Mouse (Mus musculus): ENCODE data around the gene Ppard. TPM values are rescaled to one million over a fixed set of nuclear protein-coding genes. Genes with fewer than 3 reads are reported as not detected.
A peak's percentile ranks its signal among the peaks of the same experiment; 100 is the strongest.

The Ppard gene
- total and polyA plus RNA-seq, 3 experiments, result 39.3 to 65.5 (median 60.3) TPM

DNA sequence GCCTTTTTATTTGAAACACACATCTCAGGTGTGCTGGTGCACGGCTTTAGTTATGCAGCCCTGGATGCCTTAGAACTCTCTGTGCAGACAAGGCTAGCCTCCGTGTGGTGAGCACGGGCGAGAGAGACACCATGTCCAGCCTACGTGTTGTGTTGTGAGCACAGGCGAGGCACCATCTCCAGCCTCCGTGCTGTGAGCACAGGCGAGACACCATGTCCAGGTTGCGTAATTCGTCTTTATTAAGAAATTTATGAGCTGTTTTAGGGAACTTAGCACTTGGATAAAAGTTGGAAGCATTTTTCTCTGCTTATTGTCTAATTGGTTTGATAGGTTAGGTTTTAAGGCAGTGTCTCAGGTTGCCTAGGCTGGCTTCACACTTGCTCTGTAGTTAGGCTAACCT lies 50.7 kb downstream of the Ppard start:
- DNase-seq, result no peak

GRCm38 (mm10) chr17:28286133-28286532 lies 53.6 kb downstream of the Ppard start:
- DNase-seq, result no peak

DNA sequence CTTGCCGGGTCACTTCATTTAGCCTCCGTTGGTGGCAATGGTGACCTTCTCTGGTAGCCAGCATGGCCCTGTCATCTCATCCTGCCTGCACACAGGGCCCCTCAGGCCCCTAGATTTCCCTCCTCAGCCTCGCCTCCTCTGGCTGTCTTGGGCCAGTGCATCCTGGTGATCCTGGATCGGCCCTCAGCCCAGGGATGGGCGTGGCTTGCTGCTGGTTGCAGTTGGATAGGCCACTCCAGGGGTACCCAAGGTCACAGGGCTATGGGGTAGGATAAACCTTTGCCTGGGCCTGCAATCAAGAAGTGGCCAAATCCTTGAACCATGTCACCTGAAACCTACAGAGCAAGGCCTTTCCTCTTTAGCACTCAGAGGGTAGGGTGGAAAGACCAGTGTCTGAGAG lies 54.5 kb downstream of the Ppard start:
- DNase-seq, result no peak

DNA sequence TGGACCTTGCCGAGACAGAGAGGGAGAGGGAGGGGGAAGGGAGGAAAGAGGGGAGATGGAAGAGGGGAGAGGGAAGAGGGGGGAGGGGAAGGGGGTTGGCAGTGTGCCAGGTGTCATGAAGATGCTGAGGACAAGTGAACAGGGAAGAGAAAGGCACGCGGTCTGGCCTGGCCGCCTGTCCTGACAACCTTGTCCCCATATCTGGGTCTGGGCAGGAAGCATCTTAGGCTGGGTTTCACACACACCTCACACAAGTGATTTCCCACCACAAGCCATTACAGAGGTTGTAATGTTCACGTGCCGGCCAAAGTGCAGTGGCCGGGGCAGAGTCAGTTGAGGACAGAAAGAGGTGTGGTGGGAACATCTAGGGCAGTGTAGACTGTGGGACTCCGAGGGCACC lies 55.1 kb downstream of the Ppard start:
- no peak for DNase-seq

GRCm38 (mm10) chr17:28287980-28288379 lies 55.5 kb downstream of the Ppard start:
- DNase-seq, result no peak

DNA sequence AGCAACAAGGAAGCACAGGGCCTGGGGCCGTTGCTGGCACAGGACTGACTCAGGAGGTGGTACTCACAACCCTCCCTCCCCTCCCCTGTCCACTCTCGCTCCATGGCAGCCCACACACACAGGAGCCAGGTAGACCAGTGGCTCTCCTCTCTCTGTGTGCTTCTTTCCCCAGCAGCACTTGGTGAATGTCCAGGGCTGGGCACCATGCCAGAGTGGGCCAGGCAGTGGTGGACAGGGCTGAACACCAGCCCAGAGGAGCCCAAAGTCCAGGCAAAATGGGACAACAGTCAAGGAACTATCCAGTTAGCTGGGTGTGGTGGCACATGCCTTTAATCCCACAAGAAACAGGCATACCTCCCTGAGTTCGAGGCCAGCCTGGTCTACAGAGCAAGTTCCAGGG lies 57.8 kb downstream of the Ppard start:
- peak; percentile 92 for DNase-seq

DNA sequence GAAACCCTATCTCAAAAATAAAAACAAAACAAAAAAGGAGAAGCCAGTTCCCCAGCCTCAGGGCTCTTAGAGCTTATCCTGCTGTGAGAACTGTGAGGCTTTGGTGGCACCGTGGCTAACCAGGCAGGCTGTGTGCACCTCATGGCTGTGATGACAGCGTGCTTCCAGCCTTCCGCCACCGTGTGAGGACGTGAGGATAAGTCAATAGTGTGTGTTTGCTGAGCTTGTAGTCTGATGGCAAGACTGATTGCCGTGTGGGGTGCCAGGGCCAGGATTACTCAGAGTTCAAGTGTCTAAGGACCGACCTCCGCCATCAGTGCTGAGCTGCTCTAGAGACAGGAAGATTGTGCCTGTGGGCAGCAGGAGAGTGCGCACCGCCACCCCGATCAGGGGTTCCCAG lies 58.2 kb downstream of the Ppard start:
- peak; percentile 52 for DNase-seq

DNA sequence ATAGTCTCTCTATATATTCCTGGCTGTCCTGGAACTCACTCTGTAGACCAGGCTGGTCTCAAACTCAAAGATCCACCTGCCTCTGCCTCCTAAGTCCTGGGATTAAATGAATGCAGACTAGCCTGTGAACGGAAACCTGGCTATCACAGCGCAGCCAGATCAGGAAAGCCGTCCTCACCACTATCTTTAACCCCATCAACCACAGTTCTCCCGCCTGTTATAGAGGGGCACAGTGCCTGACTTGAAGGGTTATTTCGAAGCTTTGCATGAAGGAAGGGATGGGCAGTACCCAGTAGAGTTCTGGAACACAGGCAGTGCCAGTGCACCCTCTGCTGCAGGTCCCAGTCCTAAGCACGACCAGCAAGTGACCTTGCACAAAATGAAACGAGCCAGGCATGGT lies 58.8 kb downstream of the Ppard start:
- DNase-seq, result no peak

- no peak for DNase-seq
These were observed 61.2 kb downstream of the Ppard start for GRCm38 (mm10) chr17:28293716-28294115.

DNA sequence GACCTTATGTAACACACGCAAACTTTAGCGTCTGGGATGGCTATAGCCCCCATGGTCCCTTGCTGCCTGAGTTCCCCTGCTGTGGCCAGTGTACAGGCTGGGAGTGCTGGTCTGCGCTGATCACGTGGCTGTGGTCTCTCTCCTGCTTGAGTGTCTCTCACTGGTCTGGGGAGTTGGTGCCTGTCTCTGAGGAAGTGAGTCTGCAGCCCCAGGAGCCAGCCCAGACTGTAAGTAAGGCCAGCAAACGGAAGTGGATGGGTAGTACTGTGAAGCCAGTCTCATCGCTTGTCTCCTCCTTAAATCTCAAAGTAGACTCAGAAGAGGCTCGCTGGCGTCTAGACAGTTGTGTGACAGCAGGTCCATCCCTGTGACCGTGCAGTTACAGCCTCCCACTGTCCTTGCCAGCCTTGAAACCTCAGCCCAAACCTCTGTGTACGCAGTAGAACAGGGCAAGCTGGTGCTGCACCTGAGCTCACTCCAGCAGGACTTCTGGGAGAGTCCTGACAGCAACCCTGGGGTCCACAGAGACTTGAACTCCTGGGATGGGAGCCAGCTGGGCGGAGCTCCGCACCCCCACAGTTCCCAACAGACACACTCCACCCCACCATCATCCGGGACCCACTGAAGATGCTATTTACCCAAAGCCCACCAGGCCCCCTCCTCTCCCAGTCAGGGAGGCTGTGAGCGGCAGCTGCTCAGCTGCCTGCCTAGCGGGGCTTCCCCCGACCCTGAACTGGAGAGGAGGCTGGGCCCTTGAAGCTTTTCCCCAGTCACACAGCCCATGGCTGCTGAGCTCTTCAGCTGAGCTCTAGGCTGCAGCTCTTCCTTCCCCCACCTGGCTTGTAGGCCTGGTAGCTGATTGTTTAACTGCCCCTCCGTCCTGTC lies 62.2 kb downstream of the Ppard start:
- no peak for DNase-seq

DNA sequence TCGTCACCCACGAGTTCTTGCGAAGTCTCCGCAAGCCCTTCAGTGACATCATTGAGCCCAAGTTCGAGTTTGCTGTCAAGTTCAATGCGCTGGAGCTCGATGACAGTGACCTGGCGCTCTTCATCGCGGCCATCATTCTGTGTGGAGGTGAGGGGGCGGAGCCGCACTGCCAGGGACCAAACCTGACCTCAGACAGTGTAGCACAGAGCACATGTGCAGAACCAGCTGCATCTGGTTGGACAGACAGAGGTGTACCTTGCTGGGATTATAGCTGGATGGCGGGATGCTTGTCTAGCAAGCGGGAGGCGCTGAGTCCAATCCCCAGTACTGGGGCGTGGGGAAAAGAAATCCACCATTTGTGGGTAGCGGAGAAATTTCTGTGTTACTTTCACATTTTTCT lies 66.4 kb downstream of the Ppard start:
- no peak for DNase-seq

DNA sequence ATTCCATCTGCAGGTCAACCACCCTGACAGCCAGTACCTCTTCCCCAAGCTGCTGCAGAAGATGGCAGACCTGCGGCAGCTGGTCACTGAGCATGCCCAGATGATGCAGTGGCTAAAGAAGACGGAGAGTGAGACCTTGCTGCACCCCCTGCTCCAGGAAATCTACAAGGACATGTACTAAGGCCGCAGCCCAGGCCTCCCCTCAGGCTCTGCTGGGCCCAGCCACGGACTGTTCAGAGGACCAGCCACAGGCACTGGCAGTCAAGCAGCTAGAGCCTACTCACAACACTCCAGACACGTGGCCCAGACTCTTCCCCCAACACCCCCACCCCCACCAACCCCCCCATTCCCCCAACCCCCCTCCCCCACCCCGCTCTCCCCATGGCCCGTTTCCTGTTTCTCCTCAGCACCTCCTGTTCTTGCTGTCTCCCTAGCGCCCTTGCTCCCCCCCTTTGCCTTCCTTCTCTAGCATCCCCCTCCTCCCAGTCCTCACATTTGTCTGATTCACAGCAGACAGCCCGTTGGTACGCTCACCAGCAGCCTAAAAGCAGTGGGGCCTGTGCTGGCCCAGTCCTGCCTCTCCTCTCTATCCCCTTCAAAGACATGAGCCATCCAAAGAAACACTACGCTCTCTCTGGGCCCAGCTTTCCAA lies 67.3 kb downstream of the Ppard start:
- no peak for DNase-seq

DNA sequence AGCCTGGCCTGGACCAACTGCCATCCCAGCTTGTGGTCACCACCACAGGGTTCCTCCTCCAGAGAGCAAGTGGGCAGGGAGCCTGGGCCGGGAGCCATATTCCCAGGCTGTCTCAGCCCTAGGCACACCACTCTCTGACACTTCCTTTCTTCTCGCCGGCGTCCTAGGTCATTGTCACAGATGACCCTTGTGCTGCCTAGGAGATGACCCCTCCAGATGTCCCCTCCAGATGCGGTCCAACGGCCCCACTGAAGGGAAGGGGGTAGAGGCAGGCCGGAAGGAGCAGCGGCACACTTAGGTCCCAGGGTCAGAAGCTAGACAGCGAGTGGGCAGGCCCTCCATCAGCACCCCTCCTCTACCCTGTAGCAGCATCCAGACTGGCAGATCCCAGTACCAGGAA lies 67.8 kb downstream of the Ppard start:
- no peak for DNase-seq

DNA sequence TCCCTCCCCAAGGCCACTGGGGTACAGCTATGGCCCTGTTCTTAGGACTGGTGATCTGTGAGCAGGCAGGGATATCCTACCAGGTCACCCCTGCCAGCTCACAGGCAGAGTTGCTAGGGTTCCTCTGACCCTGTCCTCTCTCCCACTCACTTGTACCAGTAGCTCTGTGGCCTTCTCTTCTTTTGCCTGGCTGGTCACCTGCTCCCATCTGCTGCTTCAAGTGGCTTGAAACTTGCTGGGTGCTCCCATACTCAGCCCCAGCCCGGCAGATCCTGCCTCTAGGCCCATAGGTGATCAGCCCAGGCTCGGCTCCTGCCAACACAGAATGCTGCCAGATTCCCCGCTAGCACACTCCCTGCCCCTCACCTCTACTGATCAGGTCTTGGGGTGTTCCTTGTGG lies 68.3 kb downstream of the Ppard start:
- no peak for DNase-seq

DNA sequence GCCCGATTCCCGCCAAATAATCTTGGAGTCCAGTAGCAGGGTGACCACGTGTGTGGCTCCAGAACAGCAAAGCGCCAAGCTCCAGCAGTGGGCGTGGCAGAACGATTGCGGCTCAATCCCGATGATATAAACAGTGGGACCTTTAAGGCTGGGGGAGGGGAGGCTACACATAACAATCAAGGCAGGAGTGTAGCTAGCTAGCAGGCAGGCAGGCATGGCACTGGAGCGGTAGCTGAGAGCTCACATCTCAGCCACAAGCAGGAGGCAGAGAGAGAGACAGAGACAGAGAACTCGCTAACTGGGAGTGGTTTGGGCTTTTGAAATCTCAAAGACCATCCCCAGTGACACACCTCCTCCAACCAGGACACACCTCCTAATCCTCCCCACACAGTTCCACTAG lies 72.7 kb downstream of the Ppard start:
- no peak for DNase-seq

DNA sequence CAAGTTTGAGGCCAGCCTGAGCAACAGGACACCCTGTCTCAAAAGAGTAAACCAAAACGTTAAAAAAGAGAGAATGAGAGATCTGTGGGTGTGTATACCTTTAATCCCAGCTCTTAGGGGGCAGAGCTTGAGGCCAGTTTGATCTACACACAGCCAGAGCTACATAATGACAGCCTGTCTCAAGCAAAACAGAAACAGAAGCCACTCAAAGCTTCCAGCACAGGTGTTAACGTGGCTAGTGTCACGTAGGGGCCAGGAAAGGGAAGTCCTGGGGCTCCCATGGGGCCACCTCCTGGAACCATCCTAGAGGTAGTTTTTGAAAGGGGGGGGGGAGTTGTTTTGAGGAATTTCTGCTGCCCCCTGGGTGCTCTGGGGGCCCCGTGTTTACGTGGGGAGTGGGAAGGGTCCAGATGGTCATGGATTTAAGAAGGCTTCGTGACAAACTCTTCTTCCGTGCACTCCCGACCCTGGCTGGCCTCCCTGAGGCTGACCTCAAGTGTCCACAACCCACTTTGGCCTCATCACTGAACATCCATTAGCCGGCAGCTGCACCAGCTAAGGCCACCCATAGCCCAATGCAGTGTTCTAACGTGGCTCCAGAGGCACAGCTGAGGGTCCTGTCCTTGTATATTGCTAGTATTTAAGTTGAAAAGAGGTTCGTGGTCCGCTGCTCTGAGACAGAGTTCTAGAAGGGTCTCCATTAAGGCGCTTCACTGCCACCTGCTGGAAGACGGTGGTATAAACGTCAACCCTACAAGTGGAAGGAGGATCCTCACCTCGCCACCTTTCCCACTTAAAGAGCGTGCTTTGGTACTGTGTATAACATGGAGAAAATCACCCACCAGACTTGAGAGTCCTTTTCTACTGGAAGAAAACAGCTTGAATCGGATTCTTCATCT lies 76.0 kb downstream of the Ppard start:
- peak; percentile 84 for DNase-seq

- DNase-seq, result no peak
These were observed 78.3 kb downstream of the Ppard start for GRCm38 (mm10) chr17:28310831-28311230.

GRCm38 (mm10) chr17:28311366-28312132 lies 79.0 kb downstream of the Ppard start:
- no peak for DNase-seq

- DNase-seq, result no peak
These were observed 80.0 kb downstream of the Ppard start for GRCm38 (mm10) chr17:28312232-28313211.

DNA sequence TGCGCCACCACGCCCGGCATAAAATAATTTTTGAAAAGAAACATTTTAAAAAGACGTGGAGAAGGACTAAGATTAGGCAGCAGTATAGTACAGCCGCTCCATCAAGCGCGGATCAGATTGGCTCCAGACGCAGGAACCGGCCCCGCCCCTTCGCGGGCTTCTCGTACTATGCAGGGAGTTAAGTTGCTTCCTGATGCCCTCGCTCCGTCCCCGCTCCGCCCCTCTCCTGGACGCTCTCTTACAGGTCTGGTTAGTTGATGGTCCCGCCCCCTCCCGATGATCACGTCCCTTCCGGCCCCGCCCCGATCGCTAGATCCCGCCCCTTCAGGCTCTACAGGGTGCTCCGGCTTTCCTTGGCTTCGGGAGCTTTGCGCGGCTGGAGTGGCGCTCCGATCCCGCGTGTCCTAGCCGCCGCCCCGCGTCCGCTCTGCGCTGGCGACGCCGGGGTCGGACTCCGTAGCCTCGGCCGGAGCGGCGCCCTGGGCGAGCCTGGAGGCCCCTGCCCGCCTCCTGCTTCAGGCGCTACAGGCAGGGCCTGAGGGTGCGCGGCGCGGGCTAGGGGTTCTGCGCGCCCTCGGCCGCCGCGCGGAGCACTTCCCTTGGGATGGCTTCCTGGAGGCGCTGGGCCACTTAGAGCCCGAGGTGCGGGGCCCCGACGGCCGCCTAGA lies 80.8 kb downstream of the Ppard start, which contains the start of gene Fance:
Gene Fance (plus strand): TSS at position 308 of the 668 bp plus-strand sequence.
- DNase-seq, result peak; percentile 97
